Mouse (Mus musculus): ENCODE data around the gene Trio. TPM values are rescaled to one million over a fixed set of nuclear protein-coding genes. Genes with fewer than 3 reads are reported as not detected.

Gene Trio
- polyA plus RNA-seq, 1 experiment from 2014 or later, result 36.4 TPM

DNA sequence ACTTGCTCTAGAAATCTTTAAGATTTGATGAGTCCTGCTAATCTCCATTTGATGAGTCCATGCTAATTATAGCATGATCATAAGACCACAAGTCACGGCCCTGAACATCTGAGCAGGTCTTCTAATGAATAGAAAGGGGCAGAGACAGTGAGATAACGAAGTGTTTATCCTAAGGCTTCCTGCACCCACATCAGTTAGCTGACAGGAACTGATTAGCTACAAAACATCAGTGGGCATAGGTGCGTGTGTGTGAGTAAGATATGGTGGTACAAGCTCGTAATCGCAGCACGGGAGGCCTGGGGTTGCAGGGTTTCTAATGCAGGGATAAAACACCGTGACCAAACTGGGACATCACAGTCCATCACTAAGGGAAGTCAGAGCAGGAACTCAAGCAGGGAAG, 37.7 kb downstream of the Trio start:
- Histone ChIP-seq H3K27me3 (replicated peaks) (no peaks in the 10 kb centered on the region), H3K27ac (replicated peaks) (no peak overlapping the region), H3K4me1 (peaks cover 56% of the 10 kb centered on the region), H3K9me3 (replicated peaks) (no peaks in the 10 kb centered on the region), H3K4me3 (replicated peaks) (no peak overlapping the region), H3K36me3 (no peaks in the 10 kb centered on the region), H3K4me2 (no peak overlapping the region), H3K9ac (replicated peaks) (no peak overlapping the region)
- 66% methylated on average over 7 of the region's 7 CpGs for WGBS
- ATAC-seq (ENCODE audit: low FRiP score), result no peak

DNA sequence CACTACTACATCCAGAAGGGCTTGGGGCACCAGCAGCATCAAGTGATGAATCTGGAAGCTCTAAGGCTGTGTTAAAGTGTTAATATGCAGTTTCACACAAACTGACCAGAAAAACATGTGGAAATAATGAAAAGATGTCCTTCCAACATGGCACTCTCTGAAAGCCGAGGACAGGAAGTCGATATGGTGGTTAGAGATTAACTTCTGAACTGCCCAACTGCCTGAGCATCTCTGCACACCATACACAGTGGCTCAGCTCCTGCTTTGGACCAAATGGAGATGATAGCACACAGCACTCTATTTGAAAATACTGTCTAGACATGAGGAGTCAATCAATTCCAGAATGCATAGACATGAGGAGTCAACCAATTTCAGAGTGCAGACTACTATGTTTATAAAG, 40.8 kb downstream of the Trio start:
- no peak for ATAC-seq (ENCODE audit: low FRiP score)
- Histone ChIP-seq H3K27me3 (replicated peaks) (no peaks in the 10 kb centered on the region), H3K27ac (replicated peaks) (no peak overlapping the region), H3K9me3 (replicated peaks) (no peaks in the 10 kb centered on the region), H3K4me2 (no peak overlapping the region), H3K4me3 (replicated peaks) (no peak overlapping the region), H3K36me3 (no peaks in the 10 kb centered on the region), H3K4me1 (peaks cover 57% of the 10 kb centered on the region), H3K9ac (replicated peaks) (no peak overlapping the region)
- WGBS, result 89% methylated on average over 2 of the region's 2 CpGs

DNA sequence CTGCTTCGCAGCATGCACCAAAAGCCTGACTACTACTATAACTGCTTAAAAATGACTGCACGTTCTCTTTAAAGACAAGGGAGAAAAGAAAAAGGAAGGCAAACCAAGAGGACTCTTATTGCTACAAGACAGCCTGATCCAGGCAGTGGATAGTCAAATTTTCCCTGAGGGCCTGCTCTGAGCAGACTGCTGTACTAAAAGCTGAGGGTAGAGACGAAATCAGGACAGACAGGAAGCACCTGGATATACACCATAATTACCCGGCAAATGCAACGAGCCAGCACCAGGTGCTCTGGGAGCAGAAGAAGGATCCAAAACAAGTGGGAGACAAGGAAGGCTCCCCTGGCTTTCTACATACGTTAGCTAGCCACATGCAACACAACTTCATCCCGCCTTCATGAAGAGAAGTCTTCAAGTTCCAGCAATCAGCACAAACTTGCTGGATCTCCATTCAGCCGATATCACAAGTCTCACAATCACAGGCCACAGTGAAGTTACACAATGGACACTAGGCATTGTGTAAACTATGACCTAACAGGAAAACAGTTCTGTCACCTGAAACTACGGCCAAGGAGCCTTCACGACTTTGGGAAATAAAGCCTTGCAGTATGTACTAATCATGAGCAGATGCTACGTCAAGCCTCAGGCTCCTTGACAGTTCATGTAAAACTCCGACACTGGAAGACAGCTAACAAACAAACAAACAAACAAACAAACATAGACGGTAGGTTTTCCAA, 43.7 kb downstream of the Trio start:
- no peaks in the 10 kb centered on the region for H3K9me3 ChIP-seq (replicated peaks)
- 67% methylated on average over 13 of the region's 13 CpGs for WGBS
- H3K4me3 ChIP-seq (replicated peaks), result no peak overlapping the region
- no peak for ATAC-seq (ENCODE audit: low FRiP score)
- H3K4me2 ChIP-seq, result no peak overlapping the region
- H3K36me3 ChIP-seq, result no peaks in the 10 kb centered on the region
- peaks cover 46% of the 10 kb centered on the region for H3K4me1 ChIP-seq
- no peak overlapping the region for H3K9ac ChIP-seq (replicated peaks)
- H3K27ac ChIP-seq (replicated peaks), result no peak overlapping the region
- H3K27me3 ChIP-seq (replicated peaks), result no peaks in the 10 kb centered on the region

DNA sequence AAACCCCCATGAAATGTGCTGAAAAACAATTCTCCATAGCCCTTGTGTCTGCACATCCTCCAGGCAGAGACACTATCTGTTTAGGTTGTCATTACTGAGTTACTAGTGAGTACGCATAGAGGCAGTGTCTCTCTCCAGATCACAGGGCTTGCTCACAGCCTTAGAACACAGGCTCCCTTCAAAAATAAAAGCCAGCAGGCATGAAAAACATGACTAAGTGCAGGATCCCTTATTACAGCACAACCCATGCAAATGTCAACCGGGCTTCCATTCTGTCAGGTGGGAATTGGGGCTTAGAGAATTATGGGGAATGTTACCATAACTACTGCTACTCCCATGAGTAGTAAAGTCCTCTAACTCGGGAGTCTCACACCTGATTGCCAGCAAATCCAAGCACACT, 44.4 kb downstream of the Trio start:
- Histone ChIP-seq H3K27me3 (replicated peaks) (no peaks in the 10 kb centered on the region), H3K36me3 (no peaks in the 10 kb centered on the region), H3K9me3 (replicated peaks) (no peaks in the 10 kb centered on the region), H3K27ac (replicated peaks) (no peak overlapping the region), H3K4me2 (no peak overlapping the region), H3K9ac (replicated peaks) (no peak overlapping the region), H3K4me3 (replicated peaks) (no peak overlapping the region), H3K4me1 (peaks cover 42% of the 10 kb centered on the region)
- WGBS, result 33% methylated on average over 3 of the region's 3 CpGs
- no peak for ATAC-seq (ENCODE audit: low FRiP score)

DNA sequence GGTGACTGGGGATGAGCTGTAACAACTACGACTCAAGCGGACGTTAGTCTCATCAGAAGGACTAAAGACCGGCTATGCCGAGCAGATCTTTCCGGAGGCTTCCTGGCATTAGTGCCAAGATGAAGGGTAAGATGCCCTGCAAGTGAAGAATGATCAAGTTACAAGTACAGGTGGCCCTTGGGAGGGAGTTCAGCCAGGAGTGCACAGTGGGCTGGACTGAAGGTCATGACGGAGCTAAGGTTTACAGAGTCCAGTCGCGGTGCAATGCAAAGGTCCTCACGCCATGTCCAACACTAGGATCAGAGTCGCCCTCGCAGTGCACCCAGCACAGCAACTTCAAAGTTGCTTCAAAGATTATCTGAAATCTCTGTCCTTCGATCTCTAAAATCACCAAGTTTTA, 45.2 kb downstream of the Trio start:
- Histone ChIP-seq H3K27me3 (replicated peaks) (no peaks in the 10 kb centered on the region), H3K27ac (replicated peaks) (0 out of 2 replicates have a peak overlapping the region, but pooled peaks have one; percentile 5), H3K9ac (replicated peaks) (no peak overlapping the region), H3K4me3 (replicated peaks) (no peak overlapping the region), H3K9me3 (replicated peaks) (no peaks in the 10 kb centered on the region), H3K36me3 (no peaks in the 10 kb centered on the region), H3K4me2 (no peak overlapping the region), H3K4me1 (peaks cover 42% of the 10 kb centered on the region)
- ATAC-seq (ENCODE audit: low FRiP score), result no peak
- 94% methylated on average over 13 of the region's 13 CpGs for WGBS

DNA sequence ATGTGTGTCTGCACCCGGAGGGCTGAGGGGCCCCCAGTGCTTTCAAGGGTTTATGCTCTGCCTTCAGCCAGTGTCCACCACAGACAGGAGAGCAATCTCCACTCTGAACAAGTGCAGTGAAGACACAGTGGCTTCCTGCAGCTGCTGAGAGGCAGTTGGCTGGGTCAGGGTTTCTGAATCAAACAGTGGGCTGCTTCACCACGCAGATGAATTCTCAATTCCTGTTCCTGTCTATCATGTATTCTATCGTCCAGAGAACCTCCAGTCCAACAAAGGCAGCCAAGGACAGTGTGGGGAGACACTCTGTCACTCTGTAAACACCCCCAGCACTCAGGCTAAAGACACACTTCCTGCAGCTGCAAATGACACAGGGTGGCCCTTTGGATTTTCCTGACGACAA, 48.7 kb downstream of the Trio start:
- Histone ChIP-seq H3K9me3 (replicated peaks) (no peaks in the 10 kb centered on the region), H3K27ac (replicated peaks) (no peak overlapping the region), H3K27me3 (replicated peaks) (no peaks in the 10 kb centered on the region), H3K4me1 (peaks cover 35% of the 10 kb centered on the region), H3K4me2 (no peak overlapping the region), H3K36me3 (no peaks in the 10 kb centered on the region), H3K4me3 (replicated peaks) (no peak overlapping the region), H3K9ac (replicated peaks) (no peak overlapping the region)
- ATAC-seq (ENCODE audit: low FRiP score), result no peak
- WGBS, result 78% methylated on average over 4 of the region's 4 CpGs

DNA sequence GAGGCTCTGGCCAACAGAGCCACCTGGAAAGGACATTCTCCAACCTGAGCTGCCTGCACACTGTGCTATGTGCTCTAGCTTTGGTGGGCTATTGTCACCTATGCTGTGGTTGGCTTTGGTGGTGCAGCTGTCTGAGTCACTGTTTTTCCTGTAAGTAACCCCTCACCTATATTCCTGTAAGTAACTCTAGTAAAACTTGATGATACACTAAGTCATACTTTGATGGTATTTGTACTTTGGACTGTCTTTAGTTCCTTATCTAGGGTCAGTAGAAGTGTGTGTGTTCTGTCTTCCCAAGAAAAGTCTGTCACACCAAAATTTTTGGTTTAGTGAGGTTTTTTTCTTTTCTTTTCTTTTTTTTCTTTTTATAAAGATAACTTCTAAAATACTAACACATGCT, 49.3 kb downstream of the Trio start:
- Histone ChIP-seq H3K4me3 (replicated peaks) (no peak overlapping the region), H3K4me2 (no peak overlapping the region), H3K4me1 (peaks cover 29% of the 10 kb centered on the region), H3K27ac (replicated peaks) (no peak overlapping the region), H3K9ac (replicated peaks) (no peak overlapping the region), H3K9me3 (replicated peaks) (no peaks in the 10 kb centered on the region), H3K36me3 (no peaks in the 10 kb centered on the region), H3K27me3 (replicated peaks) (no peaks in the 10 kb centered on the region)
- no peak for ATAC-seq (ENCODE audit: low FRiP score)

DNA sequence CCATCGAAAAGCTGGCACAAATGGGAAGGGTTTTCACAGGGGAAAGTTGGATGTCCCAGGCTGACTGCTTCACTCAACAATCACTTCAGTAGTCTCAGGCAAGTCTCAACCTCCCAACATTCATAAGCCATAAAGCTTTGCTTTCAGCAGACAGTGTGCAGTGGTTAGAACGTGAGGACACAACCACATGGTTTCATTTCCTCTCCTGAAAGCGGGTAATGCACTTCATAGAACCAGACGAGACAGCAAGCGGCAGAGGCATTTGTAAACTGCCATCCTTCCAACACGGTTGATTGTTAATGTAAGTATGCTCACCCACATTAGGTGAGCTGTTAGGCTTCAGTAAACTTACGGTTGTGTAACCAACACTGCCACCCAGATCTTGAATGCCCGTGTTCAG, 51.0 kb downstream of the Trio start:
- no peak overlapping the region for H3K4me3 ChIP-seq (replicated peaks)
- no peak overlapping the region for H3K4me2 ChIP-seq
- no peaks in the 10 kb centered on the region for H3K9me3 ChIP-seq (replicated peaks)
- peaks cover 15% of the 10 kb centered on the region; the same call in 1 of the 2 replicates for H3K4me1 ChIP-seq
- H3K36me3 ChIP-seq, result no peaks in the 10 kb centered on the region
- no peaks in the 10 kb centered on the region for H3K27me3 ChIP-seq (replicated peaks)
- no peak overlapping the region for H3K9ac ChIP-seq (replicated peaks)
- ATAC-seq (ENCODE audit: low FRiP score), result no peak
- no peak overlapping the region for H3K27ac ChIP-seq (replicated peaks)
- WGBS, result 80% methylated on average over 8 of the region's 8 CpGs

DNA sequence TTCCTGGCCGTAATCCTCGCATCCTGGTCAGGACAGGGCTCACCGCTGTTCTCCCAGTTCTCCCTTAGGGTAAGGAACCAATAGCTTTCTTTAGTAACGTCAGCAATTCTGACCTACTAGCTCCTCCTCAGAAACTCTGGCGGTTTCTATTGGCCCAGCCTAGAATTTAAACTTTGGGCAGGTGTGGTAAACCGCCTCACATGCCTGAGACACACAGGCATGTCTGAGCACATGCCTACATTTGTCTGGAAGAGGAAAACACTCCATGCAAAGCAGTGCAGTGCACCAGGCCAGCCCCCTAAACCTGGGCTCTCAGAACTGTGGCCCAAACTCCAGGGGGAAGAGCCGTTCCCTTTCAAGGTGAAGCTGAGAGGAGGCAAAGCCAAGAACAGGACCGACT, 57.5 kb downstream of the Trio start:
- no peak for ATAC-seq (ENCODE audit: low FRiP score)
- H3K4me3 ChIP-seq (replicated peaks), result no peak overlapping the region
- WGBS, result 79% methylated on average over 8 of the region's 8 CpGs
- peaks cover 45% of the 10 kb centered on the region for H3K4me1 ChIP-seq
- no peak overlapping the region for H3K9ac ChIP-seq (replicated peaks)
- H3K36me3 ChIP-seq, result no peaks in the 10 kb centered on the region
- H3K4me2 ChIP-seq, result no peak overlapping the region
- no peak overlapping the region for H3K27ac ChIP-seq (replicated peaks)
- no peaks in the 10 kb centered on the region for H3K27me3 ChIP-seq (replicated peaks)
- H3K9me3 ChIP-seq (replicated peaks), result no peaks in the 10 kb centered on the region

DNA sequence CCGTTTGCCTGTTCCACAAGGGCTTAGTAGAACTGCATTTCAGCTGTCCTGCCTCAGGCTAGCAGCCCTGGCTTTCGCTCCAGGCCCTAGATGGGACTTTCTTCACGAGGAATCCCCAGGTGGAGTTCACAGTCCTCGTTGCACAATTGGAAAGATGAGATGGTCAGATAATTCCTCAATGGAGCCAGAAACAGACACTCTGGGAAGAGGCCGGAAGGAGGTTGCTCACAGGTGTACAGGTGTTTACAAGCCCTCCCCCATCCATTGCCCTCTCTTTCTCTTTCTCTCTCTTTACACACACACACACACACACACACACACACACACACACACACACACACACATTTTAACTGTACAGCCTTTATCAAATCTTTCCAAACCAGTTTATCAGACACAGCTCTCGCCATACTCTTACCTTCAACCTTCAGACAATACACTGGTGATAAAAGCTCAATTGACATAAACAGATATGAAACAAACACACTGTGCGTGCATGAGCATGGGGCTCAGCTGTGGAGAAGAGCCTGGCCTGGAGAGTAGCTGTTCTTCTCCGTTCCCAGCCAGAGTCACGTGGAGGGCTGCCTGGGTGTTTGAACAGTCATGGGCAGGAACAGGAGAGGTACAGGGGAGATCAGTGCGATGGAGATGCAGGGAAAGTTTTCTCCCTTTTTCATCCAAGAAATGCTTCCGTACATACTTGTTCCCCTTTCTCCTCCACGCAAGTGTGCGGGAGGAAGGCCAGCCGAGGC, 58.3 kb downstream of the Trio start:
- Histone ChIP-seq H3K36me3 (no peaks in the 10 kb centered on the region), H3K4me1 (peaks cover 53% of the 10 kb centered on the region), H3K4me2 (no peak overlapping the region), H3K9me3 (replicated peaks) (no peaks in the 10 kb centered on the region), H3K9ac (replicated peaks) (no peak overlapping the region), H3K27me3 (replicated peaks) (no peaks in the 10 kb centered on the region), H3K27ac (replicated peaks) (no peak overlapping the region), H3K4me3 (replicated peaks) (no peak overlapping the region)
- ATAC-seq (ENCODE audit: low FRiP score), result peak; percentile 30; the same call in 1 of the 2 replicates
- WGBS, result 65% methylated on average over 14 of the region's 14 CpGs

DNA sequence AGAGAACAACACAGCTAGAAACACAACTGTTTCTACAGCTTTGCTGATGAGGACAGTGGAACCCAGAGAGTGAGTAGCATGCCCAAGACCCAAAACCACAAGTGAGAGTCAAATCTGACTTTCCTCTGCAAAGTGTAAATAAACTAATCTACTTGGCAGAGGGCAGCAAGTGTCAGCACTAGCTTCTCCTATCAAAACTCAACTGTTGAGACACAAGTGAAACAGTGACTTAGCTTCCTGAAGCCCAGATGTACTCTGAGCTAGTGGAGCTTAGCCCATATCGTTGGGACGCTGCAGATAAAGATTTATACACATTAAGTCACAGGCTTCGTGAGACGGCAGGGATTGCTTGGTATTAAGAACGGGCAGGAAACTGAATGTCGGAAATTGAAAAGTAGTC, 60.8 kb downstream of the Trio start:
- no peak for ATAC-seq (ENCODE audit: low FRiP score)
- 42% methylated on average over 6 of the region's 6 CpGs for WGBS
- H3K27ac ChIP-seq (replicated peaks), result no peak overlapping the region
- peaks cover 74% of the 10 kb centered on the region for H3K4me1 ChIP-seq
- no peaks in the 10 kb centered on the region for H3K36me3 ChIP-seq
- H3K9me3 ChIP-seq (replicated peaks), result no peaks in the 10 kb centered on the region
- no peak overlapping the region for H3K4me3 ChIP-seq (replicated peaks)
- no peaks in the 10 kb centered on the region for H3K27me3 ChIP-seq (replicated peaks)
- no peak overlapping the region for H3K9ac ChIP-seq (replicated peaks)
- H3K4me2 ChIP-seq, result no peak overlapping the region

DNA sequence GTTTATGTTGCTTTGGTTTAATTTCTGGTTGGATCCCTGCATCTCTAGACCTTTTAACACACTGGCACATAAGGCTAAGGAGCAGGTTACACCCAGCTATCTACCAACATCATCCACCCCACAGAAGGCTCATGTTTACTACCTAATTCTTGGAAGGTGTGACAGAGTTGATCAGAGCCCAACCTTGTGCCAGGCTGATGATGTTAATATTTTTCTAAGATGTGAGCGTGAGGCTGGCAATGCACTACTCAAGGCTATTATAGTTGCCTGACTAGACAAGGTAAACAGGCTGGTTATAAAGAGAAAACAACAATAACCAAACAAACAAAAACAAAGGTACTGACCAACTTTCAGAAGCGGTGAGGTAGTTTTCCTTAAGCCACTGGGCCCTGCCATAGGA, 62.1 kb downstream of the Trio start:
- Histone ChIP-seq H3K27ac (replicated peaks) (no peak overlapping the region), H3K4me2 (no peak overlapping the region), H3K9me3 (replicated peaks) (no peaks in the 10 kb centered on the region), H3K4me3 (replicated peaks) (no peak overlapping the region), H3K9ac (replicated peaks) (no peak overlapping the region), H3K36me3 (no peaks in the 10 kb centered on the region), H3K4me1 (peaks cover 87% of the 10 kb centered on the region), H3K27me3 (replicated peaks) (no peaks in the 10 kb centered on the region)
- WGBS, result 90% methylated on average over 2 of the region's 2 CpGs
- no peak for ATAC-seq (ENCODE audit: low FRiP score)

All from neural tube, embryonic 15.5 days (tissue).